Mouse (Mus musculus): Measurements from ENCODE around the gene Gm10837. TPM values are rescaled to one million over a fixed set of nuclear protein-coding genes. Genes with fewer than 3 reads are reported as not detected.

Gm10837 gene
- total RNA-seq (2023) = not detected in 2 replicates

GRCm38 (mm10) chr14:122490441-122491328 lies at the start of gene Gm10837:
Gene Gm10837, plus strand, starts transcription at chr14:122490586.

GRCm38 (mm10) chr14:122450496-122451382 lies 39.6 kb upstream of the Gm10837 start, which contains the start of gene Gm5089:
Gene Gm5089, minus strand, starts transcription at chr14:122451115.

GRCm38 (mm10) chr14:122464763-122465741 lies 25.3 kb upstream of the Gm10837 start, which contains the start of gene Zic5:
Gene Zic5, minus strand, starts transcription at chr14:122465677.

GRCm38 (mm10) chr14:122474891-122475556 lies 15.4 kb upstream of the Gm10837 start, which contains the start of gene Zic2:
Gene Zic2, plus strand, starts transcription at chr14:122475435.

GRCm38 (mm10) chr14:122534017-122534924 lies 43.9 kb downstream of the Gm10837 start, which contains the start of gene Pcca:
Gene Pcca, plus strand, starts transcription at chr14:122534324.

Other genes starting within 250 kb of the Gm10837 start
- gene Gm5089, start 39.5 kb upstream of the Gm10837 start, total RNA-seq (2023) = not detected in 2 replicates
- gene Zic5, start 24.9 kb upstream of the Gm10837 start, total RNA-seq (2023) = not detected in 2 replicates
- gene Zic2, start 15.2 kb upstream of the Gm10837 start, total RNA-seq (2023) = not detected in 2 replicates
- gene Pcca, start 43.7 kb downstream of the Gm10837 start, total RNA-seq (2023) = 7.3 and 12.9 TPM in 2 replicates

Measured in neutrophil, adult 65 days (primary cell).